Mouse (Mus musculus) adrenal gland, postnatal 4 days (tissue): Measurements from ENCODE around the gene 1700025C18Rik. TPM values are rescaled to one million over a fixed set of nuclear protein-coding genes. Genes with fewer than 3 reads are reported as not detected.
A peak's percentile ranks its signal among the peaks of the same experiment; 100 is the strongest.

Source experiments
- DNase-seq, 2 experiments: peaks; one replicate each; pipeline ENCODE4 v3.0.0; 2021 to 2022; ENCODE audit warnings: low spot score in 2 of 2, mixed read lengths in 2 of 2
- total RNA-seq, 2 experiments: library from RNA; stranded (reverse); gene quantifications; 2 replicates each; pipeline ENCODE4 v1.2.3; 2021

1700025C18Rik gene
- total RNA-seq, 2 experiments from 2014 or later = not detected

- no peak for DNase-seq
These were observed 12.5 kb downstream of the 1700025C18Rik start for GRCm38 (mm10) chr2:165078045-165078444.

- no peak for DNase-seq
These were observed 13.5 kb downstream of the 1700025C18Rik start for GRCm38 (mm10) chr2:165077055-165077454.

GRCm38 (mm10) chr2:165074937-165075336, 15.6 kb downstream of the 1700025C18Rik start:
- peak; percentile 41 to 51 for DNase-seq

GRCm38 (mm10) chr2:165074081-165074884, 16.3 kb downstream of the 1700025C18Rik start:
- DNase-seq = no peak

- no peak for DNase-seq
These were observed 17.2 kb downstream of the 1700025C18Rik start for GRCm38 (mm10) chr2:165073381-165073781.

DNA sequence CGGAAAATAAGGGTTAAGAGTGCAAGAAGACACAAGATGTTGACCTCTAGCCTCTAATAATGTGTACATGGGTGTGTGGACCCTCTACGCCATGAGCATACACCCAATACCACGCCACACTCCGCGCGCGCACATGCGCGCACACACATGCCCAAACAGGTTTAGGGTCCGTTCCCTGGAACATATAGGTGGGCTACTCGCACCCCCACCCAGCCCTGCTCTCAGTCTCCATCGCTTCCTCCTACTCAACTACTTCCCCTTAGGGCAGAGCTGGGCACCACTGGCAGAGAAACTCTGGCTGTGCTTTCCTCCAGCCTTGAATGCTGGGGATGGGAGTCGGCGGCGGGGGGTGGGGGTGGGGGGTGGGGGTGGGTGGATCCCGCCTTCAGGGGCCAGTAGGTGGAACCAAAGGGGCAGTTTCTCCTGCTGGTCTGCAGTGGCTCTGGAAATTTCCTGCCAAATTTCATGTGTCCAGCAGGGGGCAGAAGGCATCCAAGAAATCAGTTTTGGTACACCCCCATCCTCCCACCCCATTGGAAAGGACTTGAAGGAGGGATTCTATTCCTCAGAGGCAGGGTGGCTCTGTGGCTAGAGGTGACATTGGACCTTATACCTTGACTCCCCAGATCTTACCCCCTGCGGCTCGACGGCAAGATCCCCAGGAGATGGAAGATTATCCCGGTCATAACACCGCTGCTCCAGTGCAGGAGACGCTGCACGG, 20.3 kb downstream of the 1700025C18Rik start:
- DNase-seq = peak in 1 of 2 experiments; percentile 44

DNA sequence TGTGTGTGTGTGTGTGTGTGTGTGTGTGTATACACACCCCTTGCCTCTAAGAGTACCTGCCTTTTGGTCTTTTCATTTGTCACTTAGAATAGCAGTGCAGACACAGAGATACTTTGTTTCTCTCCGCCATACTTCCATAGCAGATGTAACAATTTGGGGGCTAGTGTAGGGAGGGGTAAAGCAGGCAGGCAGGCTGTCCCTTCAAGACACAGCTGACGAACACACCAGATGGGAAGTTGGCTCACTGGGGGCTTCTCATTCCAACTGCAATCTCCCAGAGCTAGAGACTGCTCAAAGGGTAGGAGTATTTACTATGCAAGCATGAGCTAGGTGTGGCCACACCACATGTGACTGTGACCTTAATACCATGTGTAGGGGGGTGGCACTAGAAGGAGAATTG, 21.7 kb downstream of the 1700025C18Rik start:
- no peak for DNase-seq

DNA sequence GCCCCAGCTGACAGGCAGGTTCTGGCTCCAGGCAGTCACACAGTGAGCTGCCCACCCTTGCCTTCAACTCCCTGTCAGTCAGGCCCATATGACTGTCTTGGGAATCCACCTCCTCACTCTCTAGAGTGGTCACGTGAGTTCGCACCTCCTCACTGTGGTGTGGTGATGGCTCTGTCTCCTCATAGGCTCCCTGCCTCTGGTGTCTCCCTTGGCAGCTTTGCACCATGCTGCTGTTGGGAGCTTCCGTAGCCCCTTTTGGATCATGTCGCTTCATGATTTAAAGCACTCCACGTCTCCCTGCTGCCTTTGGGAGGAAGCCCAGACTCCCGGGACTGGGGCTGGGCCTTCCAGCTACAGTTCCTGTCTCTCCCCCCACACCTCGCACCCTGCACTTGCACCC, 26.1 kb downstream of the 1700025C18Rik start:
- DNase-seq = no peak

DNA sequence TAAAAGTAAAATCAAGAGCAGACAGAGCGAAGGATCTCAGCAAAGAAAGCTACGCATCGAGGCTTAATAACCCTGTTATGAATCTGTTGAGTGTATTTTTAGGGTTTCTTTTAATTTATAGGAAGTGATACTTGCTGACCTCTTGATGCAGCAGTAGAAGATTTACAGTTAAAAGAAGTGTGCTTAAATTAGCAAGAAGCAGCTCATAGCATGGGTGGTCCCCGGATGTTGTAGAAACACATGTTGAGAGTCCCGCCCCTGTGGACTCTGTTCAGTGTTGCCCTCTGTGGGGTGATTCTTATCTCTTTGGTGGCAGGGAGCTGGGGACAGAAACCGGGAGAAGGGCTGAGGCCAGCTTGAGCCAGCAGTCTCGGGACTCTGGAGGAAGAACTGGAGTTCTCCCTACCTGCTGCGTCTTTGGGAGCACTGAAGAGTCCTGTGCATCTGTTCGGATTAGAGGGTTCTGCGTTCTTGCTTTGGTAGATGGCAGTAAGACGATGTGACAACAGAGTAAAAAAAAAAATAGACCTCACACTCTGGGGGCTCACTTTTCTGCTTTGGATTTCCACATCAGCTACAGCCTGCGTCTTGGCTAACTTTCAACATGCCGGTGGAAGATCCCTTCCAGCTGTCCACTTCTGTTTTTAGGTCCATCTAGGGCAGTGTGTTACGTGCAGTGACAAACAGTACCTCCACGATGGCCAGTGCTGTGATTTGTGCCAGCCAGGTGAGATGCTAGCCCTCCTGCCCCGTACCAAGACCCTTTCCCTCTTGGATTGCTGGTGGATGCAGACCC, 28.7 kb downstream of the 1700025C18Rik start:
- DNase-seq = no peak

GRCm38 (mm10) chr2:165059961-165060360, 30.6 kb downstream of the 1700025C18Rik start:
- DNase-seq = no peak

DNA sequence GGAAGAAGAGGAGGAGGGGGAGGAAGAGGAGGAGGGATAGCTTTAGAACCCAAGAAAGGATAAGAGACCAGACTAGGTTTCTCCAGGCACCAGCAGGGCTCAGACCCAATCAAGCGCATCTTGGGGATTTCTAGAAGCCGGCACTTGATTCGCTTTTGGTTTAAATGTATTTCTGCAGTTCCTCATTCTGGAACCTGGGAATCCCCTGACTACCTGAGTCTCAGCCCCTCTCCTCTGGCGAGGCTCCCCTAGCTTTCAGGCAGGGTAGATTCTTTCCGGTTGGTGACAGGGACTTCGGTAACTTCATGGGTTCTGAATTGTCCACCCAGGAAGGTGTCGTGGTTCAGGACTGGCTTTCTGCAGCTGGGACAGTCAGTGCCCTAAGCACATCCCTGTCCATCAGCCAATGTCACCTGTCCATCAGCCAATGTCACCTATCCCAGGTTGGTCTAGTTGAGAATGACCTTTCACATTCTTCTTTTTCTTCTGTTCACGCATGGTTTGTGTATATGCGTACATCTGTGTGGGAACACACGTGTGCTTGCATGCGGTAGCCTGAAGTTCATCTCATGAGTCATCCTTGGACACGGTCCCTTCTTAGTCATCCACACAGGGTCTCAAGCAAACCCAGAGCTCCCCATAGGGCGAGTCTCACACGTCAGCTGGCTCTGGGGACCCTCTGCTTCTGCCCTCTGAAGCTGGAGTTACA, 34.0 kb downstream of the 1700025C18Rik start:
- no peak for DNase-seq

- no peak for DNase-seq
These were observed 34.6 kb downstream of the 1700025C18Rik start for GRCm38 (mm10) chr2:165055905-165056304.

- peak; percentile 22 to 47 for DNase-seq
These were observed 35.4 kb downstream of the 1700025C18Rik start, which contains the start of gene Cd40 for GRCm38 (mm10) chr2:165054888-165055852. Gene Cd40, plus strand, starts transcription at chr2:165055627.

DNA sequence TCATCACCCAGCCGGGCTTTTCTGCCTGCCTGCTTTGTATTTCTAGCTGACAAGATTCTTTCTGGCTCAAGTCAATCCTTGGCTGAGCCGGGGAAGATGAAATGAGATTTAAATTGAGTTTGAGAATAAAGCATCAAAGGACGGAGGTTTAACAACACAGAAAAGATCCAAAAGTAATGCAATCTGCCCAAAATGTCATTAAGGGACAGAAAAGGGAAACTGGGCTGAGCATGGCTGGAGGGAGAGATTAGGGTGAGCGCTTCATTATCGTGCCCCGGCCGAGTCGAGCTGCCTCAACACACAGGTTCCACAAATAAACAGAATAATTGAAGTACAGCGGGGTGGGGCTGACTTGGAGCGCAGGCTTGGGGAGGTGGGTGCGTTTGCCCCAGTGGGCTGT, 39.0 kb downstream of the 1700025C18Rik start:
- DNase-seq = no peak

DNA sequence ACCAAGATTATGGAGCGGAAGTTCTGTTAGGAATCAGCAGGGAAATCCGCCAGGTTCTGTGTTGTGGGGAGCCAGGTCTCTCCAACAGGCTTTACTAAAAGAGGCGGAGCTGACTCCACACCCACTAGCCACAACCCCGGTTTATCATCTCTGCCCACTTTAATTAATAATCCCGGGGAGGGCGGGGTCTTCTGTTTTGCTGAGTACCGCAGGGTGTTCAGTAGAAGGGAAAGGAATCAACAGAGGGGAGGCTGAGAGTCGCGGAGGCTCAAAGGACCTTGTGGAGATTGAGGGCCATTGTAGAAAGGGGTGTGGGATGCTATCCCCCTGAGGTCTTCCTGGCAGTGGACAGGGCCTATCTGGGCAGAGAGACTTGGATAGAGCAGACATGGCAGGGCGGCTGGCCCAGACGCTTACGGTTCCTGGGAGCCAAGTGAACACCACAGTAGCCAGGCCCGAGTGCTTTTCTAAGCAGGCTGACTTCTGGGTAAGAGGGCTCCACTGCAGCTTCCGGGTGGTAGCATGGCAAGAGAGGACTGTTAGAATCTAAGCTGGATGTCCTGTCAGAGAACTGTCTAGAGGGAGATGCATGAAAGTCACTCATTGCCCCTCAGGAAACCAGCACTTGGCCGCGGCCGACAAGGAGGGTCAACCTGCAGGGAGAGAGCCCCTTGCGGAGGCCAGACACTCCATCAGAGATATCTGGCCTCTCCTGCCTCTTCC, 39.6 kb downstream of the 1700025C18Rik start:
- DNase-seq = no peak

DNA sequence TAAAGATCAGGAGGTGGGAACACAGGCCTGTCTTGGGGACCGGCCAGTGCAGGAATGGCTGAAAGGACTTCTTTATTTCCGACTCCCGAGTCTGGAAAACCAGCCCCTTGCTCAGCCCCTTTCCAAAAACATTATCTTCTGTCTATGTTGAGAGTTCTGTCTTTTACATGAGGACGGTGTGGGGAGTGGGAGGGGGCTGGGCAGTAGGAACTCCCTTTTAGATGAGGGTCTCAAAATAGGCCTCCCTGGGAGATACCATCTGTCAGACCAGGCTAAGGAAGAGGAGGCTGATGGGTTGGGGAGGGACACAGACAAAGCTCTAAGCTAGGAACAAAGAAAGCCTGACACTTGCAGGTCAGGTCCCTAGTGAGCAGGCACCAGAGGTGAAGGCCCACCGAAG, 41.5 kb downstream of the 1700025C18Rik start:
- no peak for DNase-seq

DNA sequence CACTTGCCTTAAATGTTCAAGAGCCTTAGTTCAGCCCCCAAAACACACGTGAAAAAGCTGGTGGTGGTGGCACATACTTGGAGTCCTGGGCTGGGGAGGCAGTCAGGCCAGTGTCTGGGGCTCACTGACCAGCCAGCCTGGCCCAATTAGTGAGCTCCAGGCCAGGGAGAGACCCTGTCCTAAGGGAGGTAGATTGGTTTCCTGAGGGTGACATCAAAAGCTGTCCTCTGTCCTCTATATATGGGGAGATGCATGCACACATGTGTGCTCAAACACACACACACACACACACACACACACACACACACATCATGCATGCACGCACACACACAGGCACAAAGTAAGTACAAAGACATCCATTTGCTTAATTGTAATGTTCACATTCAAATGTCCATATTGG, 46.8 kb downstream of the 1700025C18Rik start:
- DNase-seq = no peak

- no peak for DNase-seq
These were observed 47.4 kb downstream of the 1700025C18Rik start for GRCm38 (mm10) chr2:165043090-165043636.

GRCm38 (mm10) chr2:165042126-165042525, 48.4 kb downstream of the 1700025C18Rik start:
- no peak for DNase-seq
